Mouse (Mus musculus): ENCODE measurements around the gene Marveld3.

The Marveld3 gene

DNA sequence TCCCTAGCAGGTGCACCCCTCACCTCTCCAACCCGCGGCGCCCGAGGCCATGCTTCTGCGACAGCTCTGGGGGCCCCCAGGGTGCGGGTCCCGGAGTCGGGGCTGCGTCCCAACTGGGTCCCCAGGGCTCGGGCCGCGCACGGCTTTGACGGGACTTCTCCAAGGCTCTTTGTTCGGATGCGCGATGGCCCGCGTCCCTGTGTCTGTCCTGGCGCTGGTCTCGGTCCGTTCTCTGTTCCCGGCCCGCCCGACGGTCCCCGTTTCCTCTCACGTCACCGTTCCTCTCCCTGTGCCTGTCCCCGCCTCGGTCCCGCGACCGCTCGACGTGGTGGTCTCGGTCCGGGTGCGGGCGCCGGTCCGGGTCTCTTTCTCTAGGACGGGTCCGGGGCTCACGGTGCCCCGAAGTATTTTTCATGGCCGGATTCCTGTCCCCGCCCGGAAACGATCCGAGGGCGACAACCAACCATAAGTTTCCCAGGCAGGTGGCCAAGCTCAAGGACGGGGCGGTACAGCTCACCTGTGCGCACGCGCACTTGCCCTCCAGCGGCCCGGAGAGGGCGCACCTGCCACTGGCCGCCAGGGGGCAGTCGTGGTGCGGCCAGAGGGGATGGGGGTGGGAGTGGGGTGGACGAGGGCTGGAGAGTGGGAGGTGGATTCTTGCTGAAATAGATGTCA, at the start of gene Marveld3:
TSS of gene Marveld3 (minus strand) at position 511 of the 675 bp plus-strand sequence.
- in situ Hi-C loops (cut with MboI, MseI): loop anchor here (10.0 kb wide), 1 partner anchor 113 kb away; the partner anchor contains the start of gene Zfp612

DNA sequence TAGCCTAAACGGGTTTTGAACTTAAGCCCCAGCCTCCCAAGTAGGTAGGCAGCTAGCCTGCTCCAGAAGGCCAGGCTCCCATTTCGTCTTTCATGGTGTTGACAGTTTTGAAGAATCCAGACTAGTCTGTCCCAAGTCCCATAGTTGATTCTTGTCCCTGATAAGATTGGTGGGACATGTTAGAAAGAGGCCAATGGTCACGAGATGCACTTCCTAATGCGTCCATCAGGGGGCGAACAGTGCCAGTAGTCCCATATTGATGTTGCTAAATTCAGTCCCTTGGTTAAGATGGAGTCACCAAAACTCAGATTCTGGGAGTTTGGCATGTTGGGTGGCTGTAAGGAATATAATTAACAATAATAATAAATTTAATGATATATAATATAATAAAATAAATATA, 48.9 kb upstream of the Marveld3 start:
- in situ Hi-C loops (cut with MboI, MseI): loop anchor here (5.0 kb wide), 1 partner anchor 56 kb away; no protein-coding TSS in a partner anchor

DNA sequence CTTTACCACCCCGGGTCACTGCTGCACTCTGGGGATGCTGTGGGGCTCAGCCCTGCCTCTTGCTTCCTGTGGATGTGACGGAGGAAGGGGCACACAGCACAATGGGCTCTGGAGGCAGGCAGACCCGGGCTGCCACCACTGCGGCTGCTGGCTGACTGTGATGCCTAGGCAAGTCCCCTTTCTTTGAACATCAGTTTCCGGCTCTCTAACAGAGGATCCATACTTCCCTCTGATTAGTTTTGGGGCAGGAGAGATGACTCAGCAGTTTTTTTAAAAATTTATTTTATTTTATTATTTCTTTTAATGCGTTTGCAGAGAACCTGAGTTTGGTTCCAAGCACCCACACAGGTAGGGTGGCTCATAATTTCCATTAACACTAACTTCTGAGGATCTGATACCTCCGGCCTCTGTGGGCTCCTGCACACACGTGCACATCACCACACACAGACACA, 47.0 kb upstream of the Marveld3 start:
- in situ Hi-C loops (cut with MboI, MseI): loop anchor here (10.0 kb wide), 1 partner anchor 584 kb away; no protein-coding TSS in a partner anchor

- in situ Hi-C loops (cut with MboI, MseI): loop anchor here (10.0 kb wide), 1 partner anchor 584 kb away; no protein-coding TSS in a partner anchor
Measured at GRCm38 (mm10) chr8:110008228-110008994, 46.4 kb upstream of the Marveld3 start.

GRCm38 (mm10) chr8:110006312-110007023, 44.5 kb upstream of the Marveld3 start:
- in situ Hi-C loops (cut with MboI, MseI): loop anchor here (10.0 kb wide), 1 partner anchor 582 kb away; no protein-coding TSS in a partner anchor

- in situ Hi-C loops (cut with MboI, MseI): loop anchor here (10.0 kb wide), 1 partner anchor 579 kb away; no protein-coding TSS in a partner anchor
Measured at GRCm38 (mm10) chr8:110004300-110004699, 42.3 kb upstream of the Marveld3 start.

- in situ Hi-C loops (cut with MboI, MseI): loop anchor here (10.0 kb wide), 1 partner anchor 578 kb away; no protein-coding TSS in a partner anchor
Measured at GRCm38 (mm10) chr8:110002953-110003352, 41.0 kb upstream of the Marveld3 start.

DNA sequence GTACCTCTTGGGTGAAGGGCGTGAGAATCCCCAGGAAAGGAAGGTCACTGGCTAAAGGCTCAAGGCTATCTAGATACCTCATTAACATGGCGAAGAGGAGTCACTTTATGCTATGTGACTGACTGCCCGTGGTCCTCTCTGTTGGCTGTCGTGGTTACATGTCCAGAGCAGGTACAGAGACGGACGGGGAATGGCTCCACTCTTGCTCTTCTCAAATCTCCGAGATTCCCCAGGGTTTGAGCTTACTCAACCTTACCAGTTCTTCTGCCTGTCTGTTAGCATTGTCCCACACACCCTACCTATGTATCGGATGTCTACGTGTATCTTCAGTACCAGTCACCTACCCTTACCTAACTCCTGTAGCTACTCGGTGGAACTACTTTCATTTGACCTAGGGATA, 38.0 kb upstream of the Marveld3 start:
- in situ Hi-C loops (cut with MboI, MseI): loop anchor here (10.0 kb wide), 1 partner anchor 575 kb away; no protein-coding TSS in a partner anchor

GRCm38 (mm10) chr8:109998066-109998465, 36.1 kb upstream of the Marveld3 start:
- in situ Hi-C loops (cut with MboI, MseI): no loop called here

GRCm38 (mm10) chr8:109997381-109997780, 35.4 kb upstream of the Marveld3 start:
- in situ Hi-C loops (cut with MboI, MseI): no loop called here

DNA sequence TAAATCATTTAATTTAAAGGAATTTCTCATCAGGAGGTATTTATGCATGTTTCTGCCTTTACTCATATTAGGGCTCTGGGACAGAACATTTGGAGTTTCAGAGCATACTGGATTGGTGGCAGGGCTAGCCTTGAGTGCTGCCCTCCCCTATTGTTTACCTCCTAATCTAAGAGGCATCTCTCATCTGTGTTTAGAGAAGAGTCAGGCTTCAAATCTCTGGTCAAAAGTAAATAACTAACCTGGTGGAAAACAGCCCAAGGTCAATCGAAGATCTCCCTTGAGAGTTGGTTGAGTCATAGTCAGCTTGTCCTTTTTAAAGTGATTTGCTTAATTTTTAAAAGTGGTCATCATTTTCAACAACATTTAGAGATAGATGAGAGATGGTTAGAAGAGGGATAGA, 30.9 kb upstream of the Marveld3 start:
- in situ Hi-C loops (cut with MboI, MseI): no loop called here

DNA sequence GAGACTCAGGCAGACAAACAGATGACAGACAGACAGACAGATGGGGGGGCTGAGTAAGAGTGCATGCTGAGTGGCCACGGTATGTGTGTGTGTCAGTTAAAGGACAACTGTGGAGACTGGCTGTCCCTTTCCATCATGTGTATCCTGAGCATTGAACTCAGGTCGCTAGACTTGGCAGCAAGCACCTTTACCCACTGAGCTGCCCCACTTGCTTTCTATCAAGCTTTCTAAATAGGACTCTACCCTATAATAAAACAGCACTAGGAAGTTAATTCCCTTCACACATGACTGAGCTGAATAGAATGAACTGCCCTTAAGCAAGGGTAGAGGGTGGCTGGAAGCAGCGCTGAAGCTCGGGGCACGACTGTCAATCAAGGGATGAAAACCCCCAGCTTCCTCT, 30.2 kb upstream of the Marveld3 start:
- in situ Hi-C loops (cut with MboI, MseI): no loop called here

DNA sequence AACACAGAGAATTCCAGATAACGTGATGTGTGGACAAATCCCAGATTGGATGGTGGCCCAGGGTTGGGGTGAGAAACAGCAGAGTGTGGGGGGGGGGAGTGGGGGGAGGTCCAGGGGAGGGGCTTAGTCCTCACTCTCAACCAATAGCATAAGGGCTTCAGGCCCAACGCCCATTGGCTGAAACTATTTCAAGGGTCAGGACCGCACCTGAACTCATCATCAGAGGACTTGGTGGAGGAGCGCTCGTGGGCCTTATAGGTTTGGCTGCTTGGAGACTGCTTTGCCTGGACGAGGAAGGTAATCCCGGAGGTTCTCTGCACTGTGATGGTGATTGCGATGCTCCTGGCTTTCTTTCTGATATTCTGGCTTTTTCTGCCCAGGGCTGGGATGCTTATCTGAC, 28.2 kb upstream of the Marveld3 start, which contains the start of gene Tat:
TSS of gene Tat (plus strand) at position 214 of the 400 bp plus-strand sequence.
- in situ Hi-C loops (cut with MboI, MseI): no loop called here

- in situ Hi-C loops (cut with MboI, MseI): no loop called here
Measured at GRCm38 (mm10) chr8:109989151-109989550, 27.1 kb upstream of the Marveld3 start.

DNA sequence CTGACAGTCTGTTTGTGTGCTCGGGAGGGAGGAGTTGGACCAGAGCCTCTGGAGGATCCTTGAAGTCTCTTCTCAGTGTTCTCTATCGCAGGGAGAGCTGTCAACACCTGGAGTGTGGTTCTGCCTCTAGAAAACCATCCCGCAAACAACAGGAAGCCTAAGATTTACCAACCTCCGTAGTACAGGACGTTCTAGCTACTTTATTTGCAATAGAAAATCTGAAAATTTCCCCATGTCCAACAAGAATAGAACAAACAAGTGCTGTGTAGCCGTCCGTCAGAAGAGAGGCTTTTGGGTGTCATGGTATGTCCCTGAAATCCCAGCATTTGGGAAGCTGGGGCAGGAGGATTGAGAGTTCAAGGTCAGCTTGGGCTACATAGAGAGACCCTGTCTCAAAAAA, 25.8 kb upstream of the Marveld3 start:
- in situ Hi-C loops (cut with MboI, MseI): no loop called here

DNA sequence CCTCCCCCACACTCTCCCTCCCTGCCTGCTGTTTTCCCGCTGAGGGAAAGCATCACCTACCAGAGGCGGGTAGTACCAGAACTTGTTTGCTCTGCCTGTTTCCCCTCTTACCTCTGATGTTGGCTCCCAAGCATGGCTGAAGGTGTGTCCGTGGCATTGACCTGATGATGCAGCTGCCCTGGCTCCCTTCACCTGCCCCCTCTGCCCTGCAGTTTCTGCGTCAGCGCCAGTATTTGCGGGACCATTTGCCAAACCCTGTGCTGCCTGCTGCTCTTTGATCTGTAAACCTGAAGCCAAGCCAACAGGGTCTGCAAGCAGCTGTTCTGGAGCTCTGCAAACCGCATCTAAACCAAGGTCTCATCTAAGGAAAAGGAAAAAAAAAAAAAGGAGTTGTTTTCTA, 24.4 kb upstream of the Marveld3 start:
- in situ Hi-C loops (cut with MboI, MseI): no loop called here

DNA sequence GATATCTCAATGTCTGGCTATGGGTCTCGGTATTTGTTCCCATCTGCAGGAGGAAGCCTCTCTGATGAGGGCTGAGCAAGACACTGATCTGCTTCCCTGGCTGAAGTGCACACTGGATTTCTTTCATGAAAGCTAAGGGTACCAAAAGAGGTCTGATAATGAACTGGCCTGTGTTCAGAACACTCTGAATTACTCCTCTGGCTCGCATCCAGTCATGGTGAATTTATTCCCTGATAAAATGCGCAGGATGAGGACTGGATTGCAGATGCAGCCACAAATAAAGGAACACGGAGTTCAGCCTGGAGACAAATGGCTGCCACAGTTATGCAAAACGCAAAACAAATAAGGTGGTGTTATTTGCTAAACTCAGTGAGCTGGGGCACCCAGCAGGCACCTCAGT, 21.9 kb upstream of the Marveld3 start:
- in situ Hi-C loops (cut with MboI, MseI): no loop called here

- in situ Hi-C loops (cut with MboI, MseI): no loop called here
Measured at GRCm38 (mm10) chr8:109982386-109983105, 20.5 kb upstream of the Marveld3 start.

GRCm38 (mm10) chr8:109979339-109979738, 17.3 kb upstream of the Marveld3 start:
- in situ Hi-C loops (cut with MboI, MseI): no loop called here

GRCm38 (mm10) chr8:109972901-109973300, 10.9 kb upstream of the Marveld3 start:
- in situ Hi-C loops (cut with MboI, MseI): no loop called here

DNA sequence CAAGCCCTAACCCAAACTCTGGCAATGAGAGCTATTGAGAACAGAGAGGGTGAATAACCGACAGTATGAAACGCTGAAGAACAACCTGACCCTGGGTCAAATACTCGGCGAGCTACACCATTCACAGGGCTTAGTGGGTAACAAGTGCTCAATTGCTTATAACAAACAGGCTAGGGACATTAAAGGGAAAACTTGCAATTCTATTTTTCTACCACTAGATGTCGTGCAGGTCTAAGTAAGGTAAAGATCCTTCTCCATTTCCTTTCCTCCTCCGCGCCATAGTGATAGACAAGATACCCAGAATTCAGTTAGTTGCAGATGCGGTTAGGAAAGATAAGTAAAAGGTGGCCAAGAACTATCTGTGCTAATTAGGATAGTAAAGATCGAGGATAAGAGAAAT, 8.3 kb upstream of the Marveld3 start:
- in situ Hi-C loops (cut with MboI, MseI): no loop called here
